Mouse (Mus musculus) testis, postnatal 10 days (tissue): Measurements from ENCODE around the gene Olfr1450.
"Not testable (repeated sequence)": the region's sequence is repeated elsewhere in the genome, so short reads cannot be mapped to it uniquely, and the experiment has no call there.

Source experiments
- DNase-seq: peaks from one replicate; pipeline ENCODE4 v3.0.0; 2021; ENCODE audit warnings: low spot score

The Olfr1450 gene

GRCm38 (mm10) chr19:12949958-12950357 lies at the start of gene Olfr1450:
Olfr1450 (plus strand) TSS chr19:12950258.
- no peak for DNase-seq

DNA sequence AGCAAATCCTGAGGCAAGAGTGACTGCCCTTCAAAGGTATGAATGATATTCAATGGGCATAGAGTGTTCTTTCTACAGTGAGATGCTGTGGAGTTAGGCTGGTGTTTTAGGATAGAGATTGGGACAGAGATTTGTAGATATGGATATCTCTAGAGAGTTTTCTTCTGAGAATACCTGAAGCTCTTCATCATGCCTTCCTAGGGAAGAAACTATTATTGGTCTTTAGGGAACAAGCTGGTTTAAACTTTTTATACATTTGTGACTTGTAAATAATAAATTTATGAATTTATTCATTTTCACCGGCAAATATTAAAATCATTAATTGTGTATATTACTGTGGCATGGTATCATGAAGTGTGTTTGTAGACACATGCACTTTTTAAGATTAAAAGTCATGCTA lies 46.4 kb upstream of the Olfr1450 start, which contains the start of gene Olfr1447:
TSS of gene Olfr1447 (minus strand) at position 101 of the 400 bp plus-strand sequence.
- no peak for DNase-seq

- DNase-seq = no peak
These were observed 25.7 kb upstream of the Olfr1450 start, which contains the start of gene Olfr1448 for GRCm38 (mm10) chr19:12924319-12924718. Olfr1448 (minus strand) TSS chr19:12924419.

- no peak for DNase-seq
These were observed 19.5 kb upstream of the Olfr1450 start, which contains the start of gene Olfr1449 for GRCm38 (mm10) chr19:12930540-12930939. Olfr1449 (plus strand) TSS chr19:12930840.

- not testable (repeated sequence) for DNase-seq
These were observed 20.0 kb downstream of the Olfr1450 start for GRCm38 (mm10) chr19:12970082-12970481.

GRCm38 (mm10) chr19:12992316-12992715 lies 42.3 kb downstream of the Olfr1450 start:
- not testable (repeated sequence) for DNase-seq

DNA sequence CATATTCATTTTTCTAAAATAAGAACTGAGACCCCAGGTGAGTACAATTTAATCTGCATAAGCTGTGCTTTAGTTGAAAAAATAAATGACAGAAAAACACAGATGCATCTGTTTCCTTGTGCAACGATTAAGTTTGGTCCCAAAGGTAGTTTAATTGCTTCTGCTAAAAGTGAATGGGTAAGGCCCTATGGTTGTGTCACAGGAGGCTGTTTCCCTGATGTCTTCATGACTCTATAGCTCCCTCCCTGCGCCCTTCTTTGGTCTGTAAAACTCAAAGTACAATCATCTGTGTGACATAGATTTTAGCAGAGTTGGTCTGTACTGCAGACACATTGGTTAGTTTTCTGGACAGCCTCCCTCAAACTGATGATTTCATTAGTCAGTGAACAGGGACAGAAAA lies 44.7 kb downstream of the Olfr1450 start, which contains the start of gene Olfr1451:
TSS of gene Olfr1451 (plus strand) at position 301 of the 400 bp plus-strand sequence.
- no peak for DNase-seq
